Mouse (Mus musculus) megakaryocyte, embryonic 14.5 days (primary cell): Measurements from ENCODE around the gene Slc17a4.

Experiments used
- FLI1 ChIP-seq: IDR thresholded peaks from 2 replicates; pipeline ENCODE4 v1.6.1; 2012; ENCODE audit warnings: low read length, inconsistent platforms, mixed read lengths
- GATA1 ChIP-seq: IDR thresholded peaks from 3 replicates; pipeline ENCODE4 v1.6.1; 2012; ENCODE audit warnings: mixed read lengths, low read length, inconsistent platforms, borderline replicate concordance

- TF ChIP-seq GATA1: no peak
- TF ChIP-seq FLI1: no peak
Observed at GRCm38 (mm10) chr13:23928637-23929036, 13.8 kb upstream of the Slc17a4 start.
